Mouse (Mus musculus): ENCODE results near the gene Hcrtr1. TPM values are rescaled to one million over a fixed set of nuclear protein-coding genes. Genes with fewer than 3 reads are reported as not detected.

The Hcrtr1 gene
- polyA plus RNA-seq, 1 experiment from 2014 or later, result not detected

- WGBS (ENCODE audit: insufficient replicate concordance), result under 1% methylated on average over 39 of the region's 39 CpGs
- Histone ChIP-seq H3K9ac (replicated peaks) (peak overlapping the region; percentile 71), H3K4me3 (ENCODE audit: low read depth, low read length) (peak overlapping the region; percentile 85), H3K27me3 (ENCODE audit: insufficient read depth, low read length) (no peaks in the 10 kb centered on the region), H3K27ac (ENCODE audit: low read depth) (peak overlapping the region; percentile 95), H3K36me3 (replicated peaks; ENCODE audit: insufficient read depth, low read length) (no peaks in the 10 kb centered on the region), H3K4me1 (ENCODE audit: insufficient read depth) (peaks cover 37% of the 10 kb centered on the region), H3K9me3 (ENCODE audit: low read length) (no peaks in the 10 kb centered on the region), H3K4me2 (ENCODE audit: low read depth, low read length) (peak overlapping the region; percentile 70)
- ATAC-seq, result peak; percentile 96
- TF ChIP-seq CTCF (IDR thresholded peaks at IDR 0.05; ENCODE audit: low read depth) (no peak), EP300 (IDR thresholded peaks at IDR 0.05; ENCODE audit: low read depth) (no peak)
- DNase-seq, result peak; percentile 100
These were observed 31.6 kb downstream of the Hcrtr1 start for GRCm38 (mm10) chr4:130107444-130108131.

GRCm38 (mm10) chr4:130107065-130107443 is 32.1 kb downstream of the Hcrtr1 start:
- peaks cover 36% of the 10 kb centered on the region for H3K4me1 ChIP-seq (ENCODE audit: insufficient read depth)
- H3K9ac ChIP-seq (replicated peaks), result peak overlapping the region; percentile 71
- H3K9me3 ChIP-seq (ENCODE audit: low read length), result no peaks in the 10 kb centered on the region
- no peak for TF ChIP-seq CTCF (IDR thresholded peaks at IDR 0.05; ENCODE audit: low read depth)
- no peak for TF ChIP-seq EP300 (IDR thresholded peaks at IDR 0.05; ENCODE audit: low read depth)
- DNase-seq (no peak), ATAC-seq (peak; percentile 81)
- H3K27ac ChIP-seq (ENCODE audit: low read depth), result peak overlapping the region; percentile 95
- no peaks in the 10 kb centered on the region for H3K27me3 ChIP-seq (ENCODE audit: insufficient read depth, low read length)
- no peaks in the 10 kb centered on the region for H3K36me3 ChIP-seq (replicated peaks; ENCODE audit: insufficient read depth, low read length)
- H3K4me3 ChIP-seq (ENCODE audit: low read depth, low read length), result peak overlapping the region; percentile 85
- H3K4me2 ChIP-seq (ENCODE audit: low read depth, low read length), result peak overlapping the region; percentile 44
- 13% methylated on average over 14 of the region's 14 CpGs for WGBS (ENCODE audit: insufficient replicate concordance)

- Histone ChIP-seq H3K9me3 (ENCODE audit: low read length) (no peaks in the 10 kb centered on the region), H3K4me2 (ENCODE audit: low read depth, low read length) (no peak overlapping the region), H3K4me3 (ENCODE audit: low read depth, low read length) (no peak overlapping the region), H3K27ac (ENCODE audit: low read depth) (peak overlapping the region; percentile 34; the same call in 1 of the 2 replicates), H3K36me3 (replicated peaks; ENCODE audit: insufficient read depth, low read length) (no peaks in the 10 kb centered on the region), H3K4me1 (ENCODE audit: insufficient read depth) (peaks cover 33% of the 10 kb centered on the region), H3K9ac (replicated peaks) (no peak overlapping the region; the same call in 1 of the 2 replicates), H3K27me3 (ENCODE audit: insufficient read depth, low read length) (no peaks in the 10 kb centered on the region)
- 29% methylated on average over 4 of the region's 4 CpGs for WGBS (ENCODE audit: insufficient replicate concordance)
- TF ChIP-seq CTCF (IDR thresholded peaks at IDR 0.05; ENCODE audit: low read depth) (no peak), EP300 (IDR thresholded peaks at IDR 0.05; ENCODE audit: low read depth) (no peak)
- DNase-seq (no peak), ATAC-seq (no peak)
These were observed 34.6 kb downstream of the Hcrtr1 start for GRCm38 (mm10) chr4:130104584-130104983.

GRCm38 (mm10) chr4:130103632-130104031 is 35.5 kb downstream of the Hcrtr1 start:
- WGBS (ENCODE audit: insufficient replicate concordance), result 78% methylated on average over 12 of the region's 12 CpGs
- Histone ChIP-seq H3K27me3 (ENCODE audit: insufficient read depth, low read length) (no peaks in the 10 kb centered on the region), H3K4me1 (ENCODE audit: insufficient read depth) (peaks cover 27% of the 10 kb centered on the region), H3K4me3 (ENCODE audit: low read depth, low read length) (no peak overlapping the region), H3K4me2 (ENCODE audit: low read depth, low read length) (no peak overlapping the region), H3K9ac (replicated peaks) (no peak overlapping the region), H3K27ac (ENCODE audit: low read depth) (no peak overlapping the region), H3K9me3 (ENCODE audit: low read length) (no peaks in the 10 kb centered on the region), H3K36me3 (replicated peaks; ENCODE audit: insufficient read depth, low read length) (no peaks in the 10 kb centered on the region)
- ATAC-seq (no peak), DNase-seq (no peak)
- TF ChIP-seq EP300 (IDR thresholded peaks at IDR 0.05; ENCODE audit: low read depth), result no peak
- peak; percentile 51 for TF ChIP-seq CTCF (IDR thresholded peaks at IDR 0.05; ENCODE audit: low read depth)

- DNase-seq (peak; percentile 52), ATAC-seq (no peak)
- TF ChIP-seq CTCF (IDR thresholded peaks at IDR 0.05; ENCODE audit: low read depth) (no peak), EP300 (IDR thresholded peaks at IDR 0.05; ENCODE audit: low read depth) (no peak)
- 19% methylated on average over 6 of the region's 6 CpGs for WGBS (ENCODE audit: insufficient replicate concordance)
- Histone ChIP-seq H3K4me1 (ENCODE audit: insufficient read depth) (peaks cover 20% of the 10 kb centered on the region), H3K27me3 (ENCODE audit: insufficient read depth, low read length) (no peaks in the 10 kb centered on the region), H3K27ac (ENCODE audit: low read depth) (no peak within 1 kb of the TSS), H3K4me2 (ENCODE audit: low read depth, low read length) (no peak within 1 kb of the TSS), H3K9me3 (ENCODE audit: low read length) (no peaks in the 10 kb centered on the region), H3K9ac (replicated peaks) (no peak within 1 kb of the TSS), H3K36me3 (replicated peaks; ENCODE audit: insufficient read depth, low read length) (no peaks in the 10 kb centered on the region), H3K4me3 (ENCODE audit: low read depth, low read length) (no peak within 1 kb of the TSS)
These were observed 37.0 kb downstream of the Hcrtr1 start, which contains the start of gene Pef1 for GRCm38 (mm10) chr4:130102111-130102651. Pef1 (plus strand) TSS chr4:130102558.

- WGBS (ENCODE audit: insufficient replicate concordance), result 41% methylated on average over 8 of the region's 8 CpGs
These were observed 38.0 kb downstream of the Hcrtr1 start for GRCm38 (mm10) chr4:130101183-130101582.

More at GRCm38 (mm10) chr4:130101183-130101582, 38.0 kb downstream of the Hcrtr1 start:
- H3K27ac ChIP-seq (ENCODE audit: low read depth), result no peak overlapping the region
- no peaks in the 10 kb centered on the region for H3K27me3 ChIP-seq (ENCODE audit: insufficient read depth, low read length)
- no peak for TF ChIP-seq CTCF (IDR thresholded peaks at IDR 0.05; ENCODE audit: low read depth)
- no peak for TF ChIP-seq EP300 (IDR thresholded peaks at IDR 0.05; ENCODE audit: low read depth)
- peaks cover 17% of the 10 kb centered on the region for H3K4me1 ChIP-seq (ENCODE audit: insufficient read depth)
- DNase-seq, result no peak
- ATAC-seq, result peak; percentile 47
- H3K36me3 ChIP-seq (replicated peaks; ENCODE audit: insufficient read depth, low read length), result no peaks in the 10 kb centered on the region
- H3K9me3 ChIP-seq (ENCODE audit: low read length), result no peaks in the 10 kb centered on the region
- H3K4me2 ChIP-seq (ENCODE audit: low read depth, low read length), result no peak overlapping the region
- H3K9ac ChIP-seq (replicated peaks), result no peak overlapping the region
- no peak overlapping the region for H3K4me3 ChIP-seq (ENCODE audit: low read depth, low read length)
